Mouse (Mus musculus) E14TG2a.4 (cell line): Measurements from ENCODE around the gene Tsacc.

Experiments used
- CTCF ChIP-seq: conservative IDR thresholded peaks from 2 replicates; pipeline ENCODE4 v1.5.1; 2014; ENCODE audit warnings: low read length
- NANOG ChIP-seq: IDR thresholded peaks from 2 replicates; pipeline ENCODE4 v1.6.1; 2014; ENCODE audit warnings: borderline replicate concordance, low read length, mixed read lengths
- POU5F1 ChIP-seq: IDR thresholded peaks from 2 replicates; pipeline ENCODE4 v1.6.1; 2014; ENCODE audit warnings: low read length, borderline replicate concordance

GRCm38 (mm10) chr3:88241045-88241786 lies 55.6 kb downstream of the Tsacc start:
- TF ChIP-seq CTCF (no peak), NANOG (no peak), POU5F1 (no peak)
